Mouse (Mus musculus) neural tube, embryonic 12.5 days (tissue): ENCODE data around the gene Myo6. TPM values are rescaled to one million over a fixed set of nuclear protein-coding genes. Genes with fewer than 3 reads are reported as not detected.
"Not testable (repeated sequence)": the region's sequence is repeated elsewhere in the genome, so short reads cannot be mapped to it uniquely, and the experiment has no call there.

Experiments
- ATAC-seq: fragments of 200-750 bp; cut with Nextera tagmentation; 2 replicates; pipeline ENCODE4 v1.8.0; 2017; ENCODE audit warnings: low read depth, mild to moderate bottlenecking, moderate TSS enrichment, moderate library complexity; ENCODE audit not compliant: low FRiP score
- H3K27ac ChIP-seq: fragments of 300-500 bp; sonication (generic); 2 replicates; pipeline ENCODE4 v1.5.1; 2016
- H3K27me3 ChIP-seq: fragments of 300-500 bp; sonication (generic); replicated peaks from 2 replicates; pipeline ENCODE4 v1.6.1; 2016; ENCODE audit warnings: mild to moderate bottlenecking
- H3K36me3 ChIP-seq: fragments of 300-500 bp; sonication (generic); 2 replicates; pipeline ENCODE4 v1.6.1; 2016; ENCODE audit warnings: mild to moderate bottlenecking
- H3K4me1 ChIP-seq: fragments of 300-500 bp; sonication (generic); 2 replicates; pipeline ENCODE4 v1.6.1; 2016
- H3K4me2 ChIP-seq: fragments of 300-500 bp; sonication (generic); replicated peaks from 2 replicates; pipeline ENCODE4 v1.6.1; 2016; ENCODE audit warnings: mild to moderate bottlenecking
- H3K4me3 ChIP-seq: fragments of 300-500 bp; sonication (generic); 2 replicates; pipeline ENCODE4 v1.5.1; 2016
- H3K9ac ChIP-seq: fragments of 300-500 bp; sonication (generic); 2 replicates; pipeline ENCODE4 v1.6.1; 2016; ENCODE audit warnings: mild to moderate bottlenecking
- H3K9me3 ChIP-seq: fragments of 300-500 bp; sonication (generic); 2 replicates; pipeline ENCODE4 v1.6.1; 2016; ENCODE audit warnings: mild to moderate bottlenecking
- WGBS: fragments of 180-500 bp; shearing (Covaris S2); methylation state at CpG from one replicate; pipeline ENCODE4 v1.1.7; 2016; 5-methylcytosine and 5-hydroxymethylcytosine counted together
- polyA plus RNA-seq: library from polyadenylated mRNA; unstranded; fragments of >200 nt; fragmentation: Nextera tagmentation; extraction: Ambion mirVana; gene quantifications from 2 replicates; pipeline ENCODE4 v1.2.1, GENCODE M21; 2016

Gene Myo6
- polyA plus RNA-seq, 1 experiment from 2014 or later, result 15.7 TPM

DNA sequence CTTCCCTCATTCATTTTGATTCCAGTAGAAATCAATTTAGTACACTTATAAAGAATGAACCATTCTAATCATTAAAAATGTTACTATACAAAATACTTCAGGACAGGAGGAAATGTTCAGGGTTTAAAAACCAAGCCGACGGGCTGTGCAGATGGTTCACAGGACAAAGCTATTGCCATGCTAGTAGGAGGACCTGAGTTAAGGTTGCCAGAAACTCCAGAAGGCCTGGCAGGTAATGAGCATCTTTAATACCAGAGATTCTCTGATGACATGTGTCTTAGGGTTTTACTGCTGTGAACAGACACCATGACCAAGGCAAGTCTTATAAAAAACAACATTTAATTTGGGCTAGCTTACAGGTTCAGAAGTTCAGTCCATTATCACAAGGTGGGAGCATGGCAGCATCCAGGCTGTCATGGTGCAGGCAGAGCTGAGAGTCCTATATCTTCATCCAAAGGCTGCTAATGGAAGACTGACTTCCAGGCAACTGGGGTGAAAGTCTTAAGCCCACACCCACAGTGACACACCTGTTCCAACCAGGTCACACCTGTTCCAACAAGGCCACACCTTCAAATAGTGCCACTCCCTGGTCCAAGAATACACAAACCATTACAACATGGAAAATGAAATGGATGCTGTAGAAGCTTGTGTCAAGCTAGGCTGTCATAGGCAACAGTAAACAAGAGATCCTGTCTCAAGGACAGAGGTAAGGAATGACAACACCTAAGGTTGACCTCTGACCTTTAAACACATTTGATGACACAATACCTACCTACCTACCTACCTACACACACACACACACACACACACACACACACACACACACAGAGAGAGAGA is 156.4 kb downstream of the Myo6 start:
- not testable (repeated sequence) for H3K36me3 ChIP-seq, H3K9ac ChIP-seq
- 90% methylated on average over 2 of the region's 2 CpGs for WGBS

DNA sequence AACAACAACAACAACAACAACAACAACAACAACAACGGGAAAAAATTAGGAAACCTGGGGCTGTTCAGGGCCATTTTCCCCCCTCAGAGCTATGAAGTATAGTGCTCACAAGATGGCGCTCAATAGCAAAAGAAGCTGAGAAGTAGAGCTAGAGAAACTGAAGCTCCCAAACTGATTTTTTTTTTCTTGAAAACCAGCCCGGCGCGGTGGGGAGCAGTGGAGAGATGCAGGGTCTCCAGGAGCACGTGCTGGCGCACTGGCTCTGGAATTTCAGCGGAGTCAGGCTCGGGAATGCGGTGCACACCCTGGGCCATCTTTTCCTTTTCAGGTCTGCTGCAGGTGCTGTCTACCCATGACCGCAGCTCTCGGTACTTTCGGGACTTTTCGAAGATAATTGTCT is 167.3 kb downstream of the Myo6 start:
- Histone ChIP-seq H3K4me2 (peak overlapping the region; percentile 54), H3K9ac (no peak overlapping the region), H3K9me3 (no peaks in the 10 kb centered on the region), H3K4me1 (0 out of 2 replicates have a peak, but pooled peaks cover 3% of the 10 kb centered on the region), H3K36me3 (no peaks in the 10 kb centered on the region), H3K27ac (no peak overlapping the region), H3K4me3 (no peak overlapping the region), H3K27me3 (no peaks in the 10 kb centered on the region)
- WGBS, result 25% methylated on average over 14 of the region's 14 CpGs
- ATAC-seq, result peak; percentile 83

More for the DNA sequence above, 156.4 kb downstream of the Myo6 start:
- not testable (repeated sequence) for ATAC-seq, H3K4me3 ChIP-seq, H3K27me3 ChIP-seq, H3K9me3 ChIP-seq, H3K4me2 ChIP-seq, H3K4me1 ChIP-seq, H3K27ac ChIP-seq

DNA sequence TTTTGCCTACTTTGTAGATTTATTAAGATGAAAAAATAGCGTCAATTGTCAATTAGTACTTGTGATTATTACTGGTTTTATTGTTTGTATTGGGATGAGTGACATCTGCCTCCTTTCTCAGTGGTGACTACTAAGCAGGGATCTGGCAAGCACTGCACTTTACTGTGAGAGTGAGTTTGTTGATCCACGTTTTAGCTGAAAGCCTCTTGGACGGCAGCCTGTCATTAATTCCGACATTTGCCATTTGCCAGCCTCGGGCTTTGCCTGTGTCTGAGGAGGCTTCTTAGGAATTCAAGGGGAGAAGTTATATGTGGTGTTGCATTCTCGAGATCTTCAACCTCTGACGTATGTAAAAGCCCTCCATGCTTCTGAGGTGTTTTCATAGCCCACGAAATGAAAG is 168.6 kb downstream of the Myo6 start:
- no peaks in the 10 kb centered on the region for H3K36me3 ChIP-seq
- H3K4me3 ChIP-seq, result no peak overlapping the region
- H3K27ac ChIP-seq, result no peak overlapping the region
- H3K4me1 ChIP-seq, result 0 out of 2 replicates have a peak, but pooled peaks cover 3% of the 10 kb centered on the region
- no peak overlapping the region for H3K4me2 ChIP-seq
- H3K9ac ChIP-seq, result no peak overlapping the region
- no peak for ATAC-seq
- no peaks in the 10 kb centered on the region for H3K27me3 ChIP-seq
- WGBS, result 62% methylated on average over 8 of the region's 8 CpGs
- no peaks in the 10 kb centered on the region for H3K9me3 ChIP-seq

DNA sequence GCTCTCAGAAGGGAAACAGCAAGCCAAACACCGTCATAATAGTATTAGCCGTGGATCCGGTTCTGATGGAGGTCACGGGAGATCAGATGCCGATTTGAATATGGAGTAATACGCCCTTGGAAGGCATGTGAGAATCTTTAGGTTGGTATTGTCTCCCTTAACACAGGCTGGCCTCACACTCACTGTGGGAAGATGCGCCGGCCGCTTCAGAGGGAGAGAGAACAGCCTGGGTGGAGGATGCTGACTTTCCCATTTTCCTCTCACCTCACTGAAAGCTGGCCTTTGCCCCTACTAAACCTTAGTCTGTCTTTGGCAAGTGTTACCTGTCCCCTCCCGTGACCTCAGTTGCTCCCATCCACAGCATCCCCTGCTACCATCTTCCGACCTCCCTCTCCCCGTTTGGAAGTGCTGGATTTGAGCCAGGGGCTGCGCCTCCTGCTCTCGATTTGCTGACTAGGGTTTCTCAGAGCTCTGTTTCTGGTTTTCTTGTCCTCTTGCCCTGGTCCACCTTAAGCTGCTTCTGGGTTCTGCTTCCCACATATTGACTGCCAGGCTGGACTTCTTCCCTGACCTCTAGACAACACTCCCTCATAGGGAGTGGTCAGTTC is 169.3 kb downstream of the Myo6 start:
- Histone ChIP-seq H3K36me3 (no peaks in the 10 kb centered on the region), H3K4me3 (no peak overlapping the region), H3K27ac (no peak overlapping the region), H3K9me3 (no peaks in the 10 kb centered on the region), H3K9ac (no peak overlapping the region), H3K4me1 (0 out of 2 replicates have a peak, but pooled peaks cover 3% of the 10 kb centered on the region), H3K4me2 (no peak overlapping the region), H3K27me3 (no peaks in the 10 kb centered on the region)
- ATAC-seq, result no peak
- 74% methylated on average over 14 of the region's 14 CpGs for whole genome bisulfite sequencing

GRCm38 (mm10) chr9:80335660-80336357 is 171.0 kb downstream of the Myo6 start:
- no peak overlapping the region for H3K9ac ChIP-seq
- no peaks in the 10 kb centered on the region for H3K36me3 ChIP-seq
- no peak overlapping the region for H3K27ac ChIP-seq
- no peak for ATAC-seq
- H3K9me3 ChIP-seq, result no peaks in the 10 kb centered on the region
- no peak overlapping the region for H3K4me2 ChIP-seq
- H3K4me1 ChIP-seq, result 0 out of 2 replicates have a peak, but pooled peaks cover 3% of the 10 kb centered on the region
- no peaks in the 10 kb centered on the region for H3K27me3 ChIP-seq
- WGBS, result 83% methylated on average over 13 of the region's 13 CpGs
- no peak overlapping the region for H3K4me3 ChIP-seq

- Histone ChIP-seq H3K27ac (no peak overlapping the region), H3K27me3 (no peaks in the 10 kb centered on the region), H3K4me1 (no peaks in the 10 kb centered on the region), H3K36me3 (no peaks in the 10 kb centered on the region), H3K4me3 (no peak overlapping the region), H3K9me3 (no peaks in the 10 kb centered on the region), H3K9ac (no peak overlapping the region), H3K4me2 (no peak overlapping the region)
- ATAC-seq, result no peak
- 94% methylated on average over 6 of the region's 6 CpGs for WGBS
Observed at GRCm38 (mm10) chr9:80338026-80338425, 173.2 kb downstream of the Myo6 start.

DNA sequence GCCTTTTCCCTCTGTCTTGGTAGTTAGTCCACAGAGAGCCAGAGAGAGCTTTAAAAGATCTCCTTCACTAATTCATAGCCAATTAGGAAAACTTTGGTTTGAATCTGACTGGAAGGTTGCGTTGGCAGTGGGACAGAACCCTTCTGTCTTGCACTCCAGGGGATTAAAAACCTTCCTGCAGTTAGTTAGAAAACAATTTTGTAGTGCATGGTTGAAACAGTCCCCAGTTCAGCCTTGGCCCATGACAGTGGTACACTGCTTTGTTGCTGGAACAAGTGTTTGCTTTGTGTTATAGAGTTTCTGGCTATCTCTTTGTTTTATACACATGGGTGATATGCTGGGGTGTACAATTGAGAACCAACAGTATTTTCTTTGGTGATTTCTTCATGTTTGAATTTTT is 176.1 kb downstream of the Myo6 start:
- H3K4me3 ChIP-seq, result no peak overlapping the region
- H3K9me3 ChIP-seq, result no peaks in the 10 kb centered on the region
- H3K4me2 ChIP-seq, result no peak overlapping the region
- no peaks in the 10 kb centered on the region for H3K27me3 ChIP-seq
- 76% methylated on average over 1 of the region's 1 CpGs for WGBS
- ATAC-seq, result no peak
- no peaks in the 10 kb centered on the region for H3K4me1 ChIP-seq
- no peaks in the 10 kb centered on the region for H3K36me3 ChIP-seq
- no peak overlapping the region for H3K27ac ChIP-seq
- H3K9ac ChIP-seq, result no peak overlapping the region

GRCm38 (mm10) chr9:80341756-80342155 is 176.9 kb downstream of the Myo6 start:
- 96% methylated on average over 16 of the region's 16 CpGs for WGBS
- no peak overlapping the region for H3K27ac ChIP-seq
- no peak overlapping the region for H3K4me2 ChIP-seq
- ATAC-seq, result no peak
- no peaks in the 10 kb centered on the region for H3K27me3 ChIP-seq
- no peak overlapping the region for H3K4me3 ChIP-seq
- H3K36me3 ChIP-seq, result no peaks in the 10 kb centered on the region
- H3K9ac ChIP-seq, result no peak overlapping the region
- H3K9me3 ChIP-seq, result no peaks in the 10 kb centered on the region
- H3K4me1 ChIP-seq, result no peaks in the 10 kb centered on the region

DNA sequence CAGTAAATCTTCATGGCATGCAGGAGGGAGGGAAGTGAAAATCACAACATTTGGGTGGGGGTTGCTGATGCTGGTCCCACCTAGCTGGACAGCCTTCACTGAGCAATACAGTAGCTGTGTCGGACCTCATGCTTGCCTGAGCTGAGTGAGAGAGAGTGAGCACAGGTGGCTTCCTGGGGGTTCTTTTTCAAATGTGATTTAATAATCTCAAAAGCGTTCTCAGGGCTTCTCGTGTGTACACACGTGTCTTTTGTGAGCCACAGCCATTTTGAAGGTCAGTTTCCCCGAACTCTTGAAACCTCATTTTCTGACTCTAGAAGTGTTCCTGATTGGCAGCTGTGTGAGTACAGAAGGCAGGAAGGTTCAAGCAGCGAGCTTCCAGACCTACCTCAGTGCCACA is 177.7 kb downstream of the Myo6 start:
- no peak overlapping the region for H3K4me2 ChIP-seq
- no peaks in the 10 kb centered on the region for H3K36me3 ChIP-seq
- no peak overlapping the region for H3K27ac ChIP-seq
- H3K4me3 ChIP-seq, result no peak overlapping the region
- WGBS, result 92% methylated on average over 6 of the region's 6 CpGs
- H3K9ac ChIP-seq, result no peak overlapping the region
- H3K4me1 ChIP-seq, result no peaks in the 10 kb centered on the region
- ATAC-seq, result no peak
- no peaks in the 10 kb centered on the region for H3K9me3 ChIP-seq
- H3K27me3 ChIP-seq, result no peaks in the 10 kb centered on the region

GRCm38 (mm10) chr9:80344451-80345000 is 179.7 kb downstream of the Myo6 start:
- H3K9me3 ChIP-seq, result no peaks in the 10 kb centered on the region
- no peak overlapping the region for H3K27ac ChIP-seq
- H3K4me3 ChIP-seq, result no peak overlapping the region
- no peaks in the 10 kb centered on the region for H3K36me3 ChIP-seq
- no peak overlapping the region for H3K9ac ChIP-seq
- H3K4me1 ChIP-seq, result no peaks in the 10 kb centered on the region
- H3K27me3 ChIP-seq, result no peaks in the 10 kb centered on the region
- 90% methylated on average over 6 of the region's 6 CpGs for WGBS
- no peak for ATAC-seq
- H3K4me2 ChIP-seq, result no peak overlapping the region

GRCm38 (mm10) chr9:80351295-80351677 is 186.5 kb downstream of the Myo6 start:
- Histone ChIP-seq H3K9me3 (no peaks in the 10 kb centered on the region), H3K4me1 (no peaks in the 10 kb centered on the region), H3K36me3 (no peaks in the 10 kb centered on the region), H3K4me2 (peak overlapping the region; percentile 24), H3K27me3 (no peaks in the 10 kb centered on the region), H3K9ac (no peak overlapping the region), H3K27ac (no peak overlapping the region), H3K4me3 (no peak overlapping the region)
- ATAC-seq, result no peak
- WGBS, result 68% methylated on average over 7 of the region's 7 CpGs

- Histone ChIP-seq H3K4me1 (no peaks in the 10 kb centered on the region), H3K9me3 (no peaks in the 10 kb centered on the region), H3K27me3 (no peaks in the 10 kb centered on the region), H3K9ac (no peak overlapping the region), H3K36me3 (no peaks in the 10 kb centered on the region), H3K27ac (no peak overlapping the region), H3K4me2 (peak overlapping the region; percentile 24), H3K4me3 (no peak overlapping the region)
- WGBS, result 30% methylated on average over 20 of the region's 20 CpGs
- ATAC-seq, result peak; percentile 67; the same call in 1 of the 2 replicates
Observed at GRCm38 (mm10) chr9:80351678-80352331, 187.0 kb downstream of the Myo6 start.
